Mouse (Mus musculus) liver, embryonic 15.5 days (tissue): Measurements from ENCODE around the gene Zfp26. TPM values are rescaled to one million over a fixed set of nuclear protein-coding genes. Genes with fewer than 3 reads are reported as not detected.

Experiments
- ATAC-seq: fragments of 200-750 bp; cut with Nextera tagmentation; 2 replicates; pipeline ENCODE4 v1.8.0; 2017; ENCODE audit warnings: moderate number of reproducible peaks, mild to moderate bottlenecking, moderate library complexity; ENCODE audit not compliant: insufficient read depth
- H3K27ac ChIP-seq: fragments of 300-500 bp; sonication (generic); replicated peaks from 2 replicates; pipeline ENCODE4 v1.5.1; 2015; ENCODE audit warnings: mild to moderate bottlenecking, inconsistent platforms
- H3K27me3 ChIP-seq: fragments of 300-500 bp; sonication (generic); 2 replicates; pipeline ENCODE4 v1.6.1; 2015; ENCODE audit warnings: mild to moderate bottlenecking, inconsistent platforms
- H3K36me3 ChIP-seq: fragments of 300-500 bp; sonication (generic); replicated peaks from 2 replicates; pipeline ENCODE4 v1.6.1; 2015; ENCODE audit warnings: moderate library complexity, mild to moderate bottlenecking, inconsistent platforms
- H3K4me1 ChIP-seq: fragments of 300-500 bp; sonication (generic); replicated peaks from 2 replicates; pipeline ENCODE4 v1.6.1; 2015; ENCODE audit warnings: inconsistent platforms
- H3K4me2 ChIP-seq: fragments of 300-500 bp; sonication (generic); 2 replicates; pipeline ENCODE4 v1.6.1; 2015; ENCODE audit warnings: moderate library complexity, mild to moderate bottlenecking, inconsistent platforms
- H3K4me3 ChIP-seq: fragments of 300-500 bp; sonication (generic); replicated peaks from 2 replicates; pipeline ENCODE4 v1.5.1; 2015; ENCODE audit warnings: mild to moderate bottlenecking, inconsistent platforms
- H3K9ac ChIP-seq: fragments of 300-500 bp; sonication (generic); 2 replicates; pipeline ENCODE4 v1.6.1; 2015; ENCODE audit warnings: moderate library complexity, mild to moderate bottlenecking, inconsistent platforms
- H3K9me3 ChIP-seq: fragments of 300-500 bp; sonication (generic); replicated peaks from 2 replicates; pipeline ENCODE4 v1.6.1; 2016; ENCODE audit warnings: inconsistent platforms
- WGBS: fragments of 180-500 bp; shearing (Covaris S2); methylation state at CpG from one replicate; pipeline ENCODE4 v1.1.7; 2015; ENCODE audit warnings: mixed read lengths; ENCODE audit not compliant: insufficient replicate concordance; 5-methylcytosine and 5-hydroxymethylcytosine counted together
- polyA plus RNA-seq: library from polyadenylated mRNA; unstranded; fragments of >200 nt; fragmentation: Nextera tagmentation; extraction: Ambion mirVana; gene quantifications from 2 replicates; pipeline ENCODE4 v1.2.1, GENCODE M21; 2015

Zfp26 gene
- polyA plus RNA-seq, 1 experiment from 2014 or later, result 3.0 TPM

DNA sequence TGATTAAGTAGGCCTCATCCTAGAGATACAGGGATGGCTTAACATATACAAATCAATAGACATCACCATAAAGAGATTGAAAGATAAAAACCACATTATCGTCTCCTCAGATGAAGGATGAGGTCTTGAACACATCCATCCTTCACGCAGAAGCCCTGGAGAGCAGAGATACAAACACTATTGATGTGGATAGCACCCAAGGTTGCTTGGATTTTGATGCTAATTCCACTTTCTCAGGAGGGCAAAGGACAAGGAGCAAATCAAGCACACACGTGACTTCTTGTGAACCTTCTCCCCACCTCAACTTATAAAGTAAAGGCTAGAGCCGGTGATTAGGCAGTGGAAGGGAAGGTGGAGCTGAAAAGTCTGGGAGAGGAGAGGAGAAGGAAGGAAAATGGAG, 6.3 kb downstream of the Zfp26 start:
- no peak for ATAC-seq
- H3K4me1 ChIP-seq, result peaks cover 7% of the 10 kb centered on the region
- no peak overlapping the region for H3K27ac ChIP-seq
- H3K36me3 ChIP-seq, result peaks cover 27% of the 10 kb centered on the region
- no peak overlapping the region for H3K4me3 ChIP-seq
- 73% methylated on average over 4 of the region's 4 CpGs for WGBS
- H3K9me3 ChIP-seq, result no peaks in the 10 kb centered on the region
- H3K4me2 ChIP-seq, result no peak overlapping the region
- H3K27me3 ChIP-seq, result no peaks in the 10 kb centered on the region
- H3K9ac ChIP-seq, result no peak overlapping the region

DNA sequence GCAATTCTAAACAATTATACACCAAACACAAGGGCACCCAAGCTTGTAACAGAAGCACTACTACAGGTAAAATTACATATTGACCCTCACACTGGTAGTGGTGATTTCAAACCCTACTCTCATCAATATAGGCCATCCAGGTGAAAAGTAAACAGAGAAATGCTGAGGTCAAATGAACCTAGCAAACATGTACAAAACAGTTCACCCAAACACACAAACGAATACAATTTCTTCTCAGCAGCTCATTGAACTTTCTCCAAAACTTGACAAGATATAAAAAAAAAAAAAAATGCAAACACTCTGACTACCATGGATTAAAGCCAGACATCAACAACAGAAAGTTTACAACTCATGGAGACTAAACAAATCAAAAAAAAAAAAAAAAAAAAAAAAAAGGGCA, 8.5 kb downstream of the Zfp26 start:
- Histone ChIP-seq H3K9ac (no peak overlapping the region), H3K36me3 (peaks cover 22% of the 10 kb centered on the region), H3K27ac (no peak overlapping the region), H3K4me1 (no peaks in the 10 kb centered on the region), H3K27me3 (no peaks in the 10 kb centered on the region), H3K4me3 (no peak overlapping the region), H3K4me2 (no peak overlapping the region), H3K9me3 (no peaks in the 10 kb centered on the region)
- WGBS, result 71% methylated on average over 1 of the region's 1 CpGs
- no peak for ATAC-seq

DNA sequence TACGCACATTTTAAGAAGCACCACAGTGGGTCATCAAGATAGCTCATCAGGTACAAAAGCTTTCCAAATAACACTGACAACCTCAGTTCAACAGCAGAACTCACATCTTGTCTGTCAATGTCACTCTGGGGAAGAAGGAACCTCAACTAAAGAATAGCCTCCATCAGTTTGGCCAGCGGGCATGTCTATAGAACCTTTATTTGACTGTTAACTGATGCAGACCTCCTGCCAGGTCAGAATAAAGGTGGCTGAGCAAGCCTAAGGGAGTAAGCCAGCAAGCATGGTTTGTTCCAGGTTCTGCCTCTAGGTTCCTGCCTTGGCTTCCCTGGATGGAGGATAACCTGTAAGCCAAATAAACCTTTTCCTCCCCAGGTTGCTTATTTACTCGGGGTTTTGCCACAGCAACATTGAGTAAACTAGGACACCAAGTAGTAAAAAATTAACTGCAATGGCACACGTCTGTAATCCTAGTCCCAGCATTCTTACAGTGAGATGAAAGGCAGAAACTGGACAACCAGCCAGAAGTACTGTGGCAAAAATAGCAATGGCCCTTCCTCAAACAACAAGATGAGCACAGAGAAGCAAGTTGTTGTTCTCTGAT, 16.7 kb downstream of the Zfp26 start:
- H3K4me2 ChIP-seq, result no peak overlapping the region
- no peaks in the 10 kb centered on the region for H3K4me1 ChIP-seq
- H3K36me3 ChIP-seq, result peaks cover 63% of the 10 kb centered on the region
- no peak for ATAC-seq
- no peak overlapping the region for H3K27ac ChIP-seq
- no peak overlapping the region for H3K9ac ChIP-seq
- no peaks in the 10 kb centered on the region for H3K27me3 ChIP-seq
- 70% methylated on average over 4 of the region's 4 CpGs for WGBS
- H3K9me3 ChIP-seq, result no peaks in the 10 kb centered on the region
- no peak overlapping the region for H3K4me3 ChIP-seq

DNA sequence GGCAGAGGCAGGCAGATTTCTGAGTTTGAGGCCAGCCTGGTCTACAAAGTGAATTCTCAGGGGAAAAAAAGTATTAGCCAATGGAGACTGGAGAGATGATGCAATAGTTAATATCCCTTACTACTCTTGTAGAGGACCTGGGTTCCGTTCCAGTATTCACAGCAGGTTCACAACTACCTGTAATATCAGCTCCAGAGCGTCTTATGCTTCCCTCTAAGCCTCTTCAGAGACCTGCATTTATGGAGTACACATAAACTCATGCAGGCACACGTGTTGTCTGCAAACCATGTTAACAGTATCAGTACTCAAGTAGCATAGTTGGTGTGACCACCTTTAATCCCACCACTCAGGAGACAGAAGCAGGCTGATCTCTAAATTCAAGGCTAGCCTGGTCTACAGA, 30.0 kb downstream of the Zfp26 start:
- H3K4me1 ChIP-seq, result no peaks in the 10 kb centered on the region
- WGBS, result 67% methylated on average over 3 of the region's 3 CpGs
- no peak for ATAC-seq
- H3K9me3 ChIP-seq, result no peaks in the 10 kb centered on the region
- no peaks in the 10 kb centered on the region for H3K36me3 ChIP-seq
- H3K27me3 ChIP-seq, result no peaks in the 10 kb centered on the region
- H3K27ac ChIP-seq, result no peak overlapping the region
- no peak overlapping the region for H3K4me3 ChIP-seq
- H3K9ac ChIP-seq, result no peak overlapping the region
- H3K4me2 ChIP-seq, result no peak overlapping the region

DNA sequence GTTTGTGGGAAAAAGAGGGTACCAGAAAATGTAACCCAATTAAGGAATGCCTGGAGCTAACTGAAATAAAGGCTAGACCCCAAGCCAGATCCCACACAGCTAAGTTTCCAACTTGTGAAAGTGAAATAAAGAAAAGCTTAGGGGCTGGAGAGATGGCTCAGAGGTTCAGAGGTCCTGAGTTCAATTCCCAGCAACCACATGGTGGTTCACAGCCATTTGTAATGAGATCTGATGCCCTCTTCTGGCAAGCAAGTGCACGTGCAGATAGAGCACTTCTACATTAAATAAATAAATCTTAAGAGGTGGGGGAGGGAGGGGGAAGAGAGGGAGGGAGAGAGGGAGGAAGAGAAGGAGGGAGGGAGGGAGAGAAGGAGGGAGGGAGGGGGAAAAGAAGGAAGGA, 48.5 kb downstream of the Zfp26 start:
- Histone ChIP-seq H3K9me3 (no peaks in the 10 kb centered on the region), H3K36me3 (no peaks in the 10 kb centered on the region), H3K4me1 (no peaks in the 10 kb centered on the region), H3K4me2 (no peak overlapping the region), H3K9ac (no peak overlapping the region), H3K4me3 (no peak overlapping the region), H3K27me3 (no peaks in the 10 kb centered on the region), H3K27ac (no peak overlapping the region)
- 7% methylated on average over 1 of the region's 1 CpGs for WGBS
- no peak for ATAC-seq

DNA sequence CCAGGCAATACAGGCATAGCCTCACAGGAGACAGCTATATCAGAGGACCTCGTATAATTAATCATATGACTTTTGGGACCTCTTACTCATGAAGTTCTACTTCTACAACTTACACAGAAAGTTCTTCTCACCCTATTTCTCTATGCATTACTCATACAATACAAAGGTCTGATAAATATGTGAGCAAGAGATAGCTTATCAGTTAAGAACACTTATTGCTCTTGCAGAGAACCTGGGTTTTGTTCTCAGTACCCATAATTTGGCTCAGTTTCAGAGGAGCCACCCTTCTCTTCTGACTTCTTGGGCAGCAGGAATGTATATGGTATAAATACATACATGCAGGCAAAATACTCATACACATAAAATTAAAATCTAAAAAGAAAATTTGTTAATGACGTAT, 50.6 kb downstream of the Zfp26 start:
- H3K4me3 ChIP-seq, result no peak overlapping the region
- no peak for ATAC-seq
- 61% methylated on average over 2 of the region's 2 CpGs for WGBS

DNA sequence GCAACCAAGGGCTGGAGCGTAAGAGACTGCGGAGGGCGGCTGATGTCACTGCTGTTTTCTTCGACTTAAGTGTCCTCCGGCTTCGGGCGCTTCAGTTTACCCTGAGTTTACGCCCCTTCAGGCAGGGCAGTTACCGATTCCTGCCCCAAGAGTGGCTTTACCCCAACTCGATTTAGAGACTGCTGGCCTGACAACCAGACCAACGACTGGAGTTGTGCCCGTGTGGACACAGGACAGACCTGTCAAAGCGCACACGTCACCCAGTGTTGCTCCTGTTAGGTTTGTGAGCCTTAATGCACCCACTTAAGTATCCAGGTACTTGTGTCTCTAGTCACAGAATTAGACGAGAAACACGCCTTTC, 74.6 kb downstream of the Zfp26 start:
- ATAC-seq, result peak; percentile 66
- peak overlapping the region; percentile 65 for H3K9ac ChIP-seq
- peak overlapping the region; percentile 82 for H3K4me2 ChIP-seq
- H3K9me3 ChIP-seq, result no peaks in the 10 kb centered on the region
- H3K27ac ChIP-seq, result peak overlapping the region; percentile 45
- peaks cover 8% of the 10 kb centered on the region for H3K4me1 ChIP-seq
- WGBS, result 11% methylated on average over 16 of the region's 16 CpGs
- H3K27me3 ChIP-seq, result no peaks in the 10 kb centered on the region
- H3K36me3 ChIP-seq, result no peaks in the 10 kb centered on the region
- H3K4me3 ChIP-seq, result peak overlapping the region; percentile 66

More for the DNA sequence above, 50.6 kb downstream of the Zfp26 start:
- no peaks in the 10 kb centered on the region for H3K9me3 ChIP-seq
- no peaks in the 10 kb centered on the region for H3K36me3 ChIP-seq
- no peaks in the 10 kb centered on the region for H3K4me1 ChIP-seq
- H3K4me2 ChIP-seq, result no peak overlapping the region
- no peak overlapping the region for H3K9ac ChIP-seq
- no peak overlapping the region for H3K27ac ChIP-seq
- H3K27me3 ChIP-seq, result no peaks in the 10 kb centered on the region

DNA sequence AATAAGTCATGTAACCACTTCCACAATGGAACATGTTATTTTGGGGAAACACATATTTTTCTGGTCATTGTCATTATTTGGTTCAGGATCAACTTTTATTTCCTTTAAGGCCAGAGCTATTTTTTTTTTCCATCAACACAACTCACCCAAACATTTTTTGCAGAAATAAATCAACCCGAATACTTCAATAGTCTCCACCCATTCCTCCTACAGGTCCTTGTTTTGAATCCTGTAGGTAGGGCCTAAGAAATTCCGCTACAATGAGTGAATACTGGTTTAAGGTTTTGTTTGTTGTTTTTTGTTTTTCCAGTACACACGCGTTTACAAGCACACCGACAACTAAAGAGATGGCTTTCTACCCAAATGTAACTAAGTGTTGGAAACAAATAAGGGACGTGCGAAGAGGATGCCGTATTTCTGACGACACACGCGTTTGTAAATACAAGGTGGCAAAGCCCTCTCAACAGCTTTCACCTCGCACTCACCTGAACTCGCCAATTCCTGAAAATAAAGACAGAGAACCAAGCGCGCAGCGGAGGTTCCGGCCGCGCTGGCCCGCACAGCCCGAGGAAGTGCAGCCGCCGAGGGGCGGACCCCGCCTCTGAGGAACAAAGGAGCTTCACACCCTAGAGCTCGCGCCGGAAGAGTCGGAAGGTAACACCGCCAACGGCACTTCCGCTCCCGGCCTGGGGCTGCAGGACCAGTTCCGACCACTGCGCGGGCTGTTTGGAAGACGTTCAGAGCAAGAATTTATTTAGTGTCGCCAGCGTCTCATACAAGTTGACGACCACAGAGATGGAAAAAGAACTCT, 75.2 kb downstream of the Zfp26 start, which contains the start of gene Zfp560:
Zfp560 (minus strand) TSS at position 646 of the 811 bp plus-strand sequence.
- H3K9ac ChIP-seq, result peak within 1 kb of the TSS; percentile 65
- H3K36me3 ChIP-seq, result no peaks in the 10 kb centered on the region
- H3K4me1 ChIP-seq, result peaks cover 8% of the 10 kb centered on the region
- peak; percentile 99 for ATAC-seq
- 3% methylated on average over 40 of the region's 40 CpGs for WGBS
- peak within 1 kb of the TSS; percentile 82 for H3K4me2 ChIP-seq
- no peaks in the 10 kb centered on the region for H3K9me3 ChIP-seq
- H3K27ac ChIP-seq, result peak within 1 kb of the TSS; percentile 45
- no peaks in the 10 kb centered on the region for H3K27me3 ChIP-seq
- peak within 1 kb of the TSS; percentile 66 for H3K4me3 ChIP-seq

DNA sequence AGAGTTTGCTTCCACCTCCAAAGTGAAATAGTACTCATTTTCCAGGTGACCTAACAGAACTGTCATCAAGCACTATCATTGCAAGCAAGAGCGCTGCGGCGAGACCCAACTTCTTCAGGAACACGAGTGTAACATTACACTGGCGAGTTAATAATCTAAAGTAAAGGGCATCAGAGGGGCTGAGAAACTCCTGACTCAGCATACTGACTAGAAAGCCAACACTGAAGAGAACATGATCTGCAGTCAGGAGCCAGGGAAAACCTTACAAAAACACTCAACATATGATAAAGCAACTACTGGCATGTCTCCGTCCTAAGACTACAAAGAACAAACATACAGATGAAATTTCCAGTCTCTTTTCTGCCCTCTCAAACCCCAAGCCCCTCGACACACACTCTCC, 76.3 kb downstream of the Zfp26 start:
- Histone ChIP-seq H3K27ac (no peak overlapping the region), H3K27me3 (no peaks in the 10 kb centered on the region), H3K9me3 (no peaks in the 10 kb centered on the region), H3K4me3 (no peak overlapping the region), H3K9ac (no peak overlapping the region), H3K4me1 (peaks cover 8% of the 10 kb centered on the region), H3K4me2 (peak overlapping the region; percentile 82; the same call in 1 of the 2 replicates), H3K36me3 (no peaks in the 10 kb centered on the region)
- WGBS, result 79% methylated on average over 7 of the region's 7 CpGs
- no peak for ATAC-seq
